Mouse (Mus musculus) CH12F3 (cell line): Measurements from ENCODE around the gene Cbx1.
"Not testable (repeated sequence)": the region's sequence is repeated elsewhere in the genome, so short reads cannot be mapped to it uniquely, and the experiment has no call there.

Experiments used
- in situ Hi-C: fragments of 300-500 bp; cut with MboI; formaldehyde crosslinking; loops from 2 replicates; pipeline ENCODE4 v1.14.3; 2020; ENCODE audit warnings: low sequenced_read_pairs

Gene Cbx1

GRCm38 (mm10) chr11:96775063-96775462 lies 13.9 kb upstream of the Cbx1 start:
- in situ Hi-C loops = no loop called here

- in situ Hi-C loops = no loop called here
Observed at GRCm38 (mm10) chr11:96775665-96776064, 13.3 kb upstream of the Cbx1 start.

GRCm38 (mm10) chr11:96776068-96776467 lies 12.9 kb upstream of the Cbx1 start:
- in situ Hi-C loops = no loop called here

- in situ Hi-C loops = no loop called here
Observed at GRCm38 (mm10) chr11:96776968-96777962, 11.7 kb upstream of the Cbx1 start, which contains the start of gene Snx11. Gene Snx11, minus strand, starts transcription at chr11:96777559.

GRCm38 (mm10) chr11:96778061-96778627 lies 10.8 kb upstream of the Cbx1 start:
- in situ Hi-C loops = not testable (repeated sequence)

- in situ Hi-C loops = no loop called here
Observed at GRCm38 (mm10) chr11:96780306-96780705, 8.6 kb upstream of the Cbx1 start.

- in situ Hi-C loops = no loop called here
Observed at GRCm38 (mm10) chr11:96781425-96781824, 7.5 kb upstream of the Cbx1 start.

GRCm38 (mm10) chr11:96784847-96785246 lies 4.1 kb upstream of the Cbx1 start:
- in situ Hi-C loops = not testable (repeated sequence)

- in situ Hi-C loops = no loop called here
Observed at GRCm38 (mm10) chr11:96786731-96787450, 2.0 kb upstream of the Cbx1 start.

- in situ Hi-C loops = loop anchor here (10.0 kb wide), 1 partner anchor 65 kb away; no protein-coding TSS in a partner anchor
Observed at GRCm38 (mm10) chr11:96789990-96790389, 1.1 kb downstream of the Cbx1 start.

GRCm38 (mm10) chr11:96790681-96791080 lies 1.8 kb downstream of the Cbx1 start:
- in situ Hi-C loops = loop anchor here (10.0 kb wide), 1 partner anchor 64 kb away; no protein-coding TSS in a partner anchor

- in situ Hi-C loops = loop anchor here (10.0 kb wide), 1 partner anchor 59 kb away; no protein-coding TSS in a partner anchor
Observed at GRCm38 (mm10) chr11:96795491-96795890, 6.6 kb downstream of the Cbx1 start.

GRCm38 (mm10) chr11:96796081-96796480 lies 7.2 kb downstream of the Cbx1 start:
- in situ Hi-C loops = loop anchor here (10.0 kb wide), 1 partner anchor 59 kb away; no protein-coding TSS in a partner anchor

- in situ Hi-C loops = loop anchor here (10.0 kb wide), 1 partner anchor 58 kb away; no protein-coding TSS in a partner anchor
Observed at GRCm38 (mm10) chr11:96796586-96796985, 7.7 kb downstream of the Cbx1 start.

- in situ Hi-C loops = loop anchor here (10.0 kb wide), 1 partner anchor 55 kb away; no protein-coding TSS in a partner anchor
Observed at GRCm38 (mm10) chr11:96799511-96799910, 10.6 kb downstream of the Cbx1 start.

GRCm38 (mm10) chr11:96805606-96806005 lies 16.7 kb downstream of the Cbx1 start:
- in situ Hi-C loops = no loop called here

- in situ Hi-C loops = no loop called here
Observed at GRCm38 (mm10) chr11:96808066-96808465, 19.1 kb downstream of the Cbx1 start.

- in situ Hi-C loops = no loop called here
Observed at GRCm38 (mm10) chr11:96809562-96810235, 20.8 kb downstream of the Cbx1 start.

GRCm38 (mm10) chr11:96811188-96811587 lies 22.3 kb downstream of the Cbx1 start:
- in situ Hi-C loops = not testable (repeated sequence)

GRCm38 (mm10) chr11:96813455-96813854 lies 24.5 kb downstream of the Cbx1 start:
- in situ Hi-C loops = no loop called here
